Mouse (Mus musculus) cerebellum, adult 11 months (tissue): ENCODE measurements around the gene Troap.

Experiments used
- DNase-seq: peaks from one replicate; pipeline ENCODE4 v3.0.0; 2022

Gene Troap

GRCm38 (mm10) chr15:99115065-99115423 is 40.7 kb downstream of the Troap start:
- no peak for DNase-seq

- no peak for DNase-seq
Observed at GRCm38 (mm10) chr15:99116539-99116938, 42.2 kb downstream of the Troap start.

- no peak for DNase-seq
Observed at GRCm38 (mm10) chr15:99120814-99121213, 46.4 kb downstream of the Troap start.

GRCm38 (mm10) chr15:99122642-99123041 is 48.3 kb downstream of the Troap start:
- DNase-seq, result no peak

GRCm38 (mm10) chr15:99125711-99126080 is 51.3 kb downstream of the Troap start, which contains the start of gene Spats2:
TSS of gene Spats2 (plus strand) at chr15:99125916.
- DNase-seq, result no peak

- DNase-seq, result peak; percentile 84
Observed at GRCm38 (mm10) chr15:99126081-99126815, 51.9 kb downstream of the Troap start.

GRCm38 (mm10) chr15:99126816-99127365 is 52.5 kb downstream of the Troap start:
- DNase-seq, result no peak

- no peak for DNase-seq
Observed at GRCm38 (mm10) chr15:99127851-99128522, 53.6 kb downstream of the Troap start.

- DNase-seq, result no peak
Observed at GRCm38 (mm10) chr15:99129441-99129840, 55.1 kb downstream of the Troap start.

GRCm38 (mm10) chr15:99129956-99130910 is 55.9 kb downstream of the Troap start:
- DNase-seq, result no peak
